Mouse (Mus musculus): ENCODE results near the gene Akp3.

The Akp3 gene

GRCm38 (mm10) chr1:87124673-87125072 lies at the start of gene Akp3:
Gene Akp3 (plus strand): TSS chr1:87124973.
- no peak for DNase-seq

GRCm38 (mm10) chr1:87086196-87086595 lies 38.6 kb upstream of the Akp3 start:
- DNase-seq: no peak

GRCm38 (mm10) chr1:87086964-87087363 lies 37.8 kb upstream of the Akp3 start:
- DNase-seq: no peak

DNA sequence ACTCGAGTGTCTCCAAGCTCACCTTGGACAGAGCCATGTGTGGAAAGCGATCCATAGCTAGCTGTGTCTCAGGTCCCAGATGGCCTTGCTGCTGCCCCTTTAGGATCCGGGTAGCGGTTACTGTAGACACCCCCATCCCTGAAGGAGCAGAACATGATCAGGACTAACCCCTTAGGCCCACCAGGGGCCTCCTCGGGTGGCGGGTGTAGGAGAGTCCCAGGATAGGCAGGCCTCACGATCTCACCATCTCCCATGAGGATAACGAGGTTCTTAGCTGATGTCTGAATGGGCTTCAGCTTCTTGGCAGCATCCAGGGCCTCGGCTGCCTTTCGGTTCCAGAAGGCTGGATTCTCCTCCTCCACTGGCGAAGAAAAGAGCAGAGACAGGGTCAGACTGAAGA lies 35.5 kb upstream of the Akp3 start:
- no peak for DNase-seq

GRCm38 (mm10) chr1:87089828-87090227 lies 34.9 kb upstream of the Akp3 start, which contains the start of gene Alppl2:
Gene Alppl2 (minus strand): TSS chr1:87089928.
- DNase-seq: no peak

DNA sequence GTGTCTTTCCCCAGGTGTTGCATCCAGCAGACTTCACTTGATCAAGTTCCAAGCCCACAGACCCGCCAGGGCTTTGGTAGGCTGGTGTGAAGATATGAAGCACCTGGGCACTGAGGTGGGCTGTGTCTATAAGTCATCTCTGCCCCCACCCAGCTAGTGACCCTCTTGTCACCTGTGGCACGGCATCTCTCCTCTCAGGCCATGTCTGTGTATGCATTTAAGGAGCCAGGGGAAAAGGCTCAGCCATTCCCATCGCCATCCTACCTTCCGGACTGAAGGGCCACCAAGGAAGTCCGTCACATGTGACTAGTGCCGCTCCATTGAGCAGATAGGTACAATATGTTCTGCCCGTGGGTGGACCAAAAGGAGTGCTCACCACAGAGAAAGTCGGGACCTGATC lies 29.1 kb upstream of the Akp3 start:
- DNase-seq: no peak

GRCm38 (mm10) chr1:87098358-87098975 lies 26.3 kb upstream of the Akp3 start:
- peak; percentile 63 for DNase-seq

GRCm38 (mm10) chr1:87101411-87101810 lies 23.4 kb upstream of the Akp3 start, which contains the start of gene Alpi:
Gene Alpi (minus strand): TSS chr1:87101606.
- no peak for DNase-seq

DNA sequence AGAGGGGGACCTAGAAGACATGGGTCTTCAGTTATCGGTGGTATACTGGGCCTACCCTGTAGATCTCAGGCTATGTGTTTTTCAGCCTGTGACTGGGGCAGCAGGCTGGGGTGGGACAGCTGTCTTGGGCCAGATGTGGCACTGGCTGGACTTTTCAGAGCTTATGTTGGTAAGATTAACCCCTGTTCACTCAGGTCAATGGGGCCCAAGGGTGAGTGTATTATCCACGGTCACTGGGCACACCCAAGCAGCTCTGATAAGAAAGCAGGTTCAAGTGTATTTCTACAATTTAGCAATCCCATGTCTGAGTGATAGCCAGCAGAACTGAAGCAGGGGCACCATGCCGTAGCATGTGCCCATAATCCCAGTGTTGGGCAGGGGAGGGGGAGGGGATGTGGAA lies 22.7 kb upstream of the Akp3 start:
- no peak for DNase-seq

DNA sequence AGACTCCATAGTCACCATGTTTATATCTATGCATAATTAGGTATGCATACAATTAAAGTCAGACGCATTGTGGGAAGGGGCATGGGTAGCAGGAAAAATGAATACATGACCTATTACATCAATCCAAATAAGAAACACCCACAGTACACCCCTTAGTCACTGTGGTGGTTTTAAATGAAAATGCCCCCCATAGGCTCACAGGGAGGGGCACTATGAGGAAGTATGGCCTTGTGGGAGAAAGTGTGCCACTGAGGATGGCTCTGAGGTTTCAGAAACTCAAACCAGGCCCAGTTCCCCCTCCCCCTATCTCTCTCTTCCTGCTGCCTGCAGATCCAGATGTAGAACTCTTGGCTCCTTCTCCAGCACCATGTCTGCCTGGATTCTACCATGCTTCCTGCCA lies 20.8 kb upstream of the Akp3 start:
- no peak for DNase-seq

- no peak for DNase-seq
These were observed 18.2 kb upstream of the Akp3 start for GRCm38 (mm10) chr1:87106536-87106935.

DNA sequence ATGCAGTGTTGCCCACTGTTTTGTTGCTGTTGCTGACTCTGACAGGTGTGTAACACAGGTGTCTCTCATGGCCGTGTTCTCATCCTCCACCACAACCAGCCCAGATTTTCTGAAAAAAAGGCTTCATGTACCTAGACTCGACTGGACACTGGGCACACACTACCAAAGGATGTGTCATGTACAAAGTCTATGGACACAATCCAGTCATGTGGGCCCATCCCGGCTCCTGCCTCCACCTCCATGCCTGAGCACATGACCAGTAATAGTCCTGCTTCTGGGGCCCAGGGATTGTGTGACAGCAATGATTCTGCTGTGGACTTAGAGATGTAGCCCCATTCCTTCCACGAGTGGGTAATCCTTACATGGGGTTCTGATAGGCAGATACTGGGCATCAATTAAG lies 16.2 kb upstream of the Akp3 start:
- DNase-seq: no peak

GRCm38 (mm10) chr1:87111719-87112354 lies 12.9 kb upstream of the Akp3 start:
- peak; percentile 36 for DNase-seq

- no peak for DNase-seq
These were observed 10.0 kb upstream of the Akp3 start for GRCm38 (mm10) chr1:87114784-87115183.

- no peak for DNase-seq
These were observed 2.6 kb downstream of the Akp3 start for GRCm38 (mm10) chr1:87127206-87128030.

- no peak for DNase-seq
These were observed 7.0 kb downstream of the Akp3 start for GRCm38 (mm10) chr1:87131803-87132202.

GRCm38 (mm10) chr1:87141550-87141949 lies 16.8 kb downstream of the Akp3 start:
- no peak for DNase-seq

DNA sequence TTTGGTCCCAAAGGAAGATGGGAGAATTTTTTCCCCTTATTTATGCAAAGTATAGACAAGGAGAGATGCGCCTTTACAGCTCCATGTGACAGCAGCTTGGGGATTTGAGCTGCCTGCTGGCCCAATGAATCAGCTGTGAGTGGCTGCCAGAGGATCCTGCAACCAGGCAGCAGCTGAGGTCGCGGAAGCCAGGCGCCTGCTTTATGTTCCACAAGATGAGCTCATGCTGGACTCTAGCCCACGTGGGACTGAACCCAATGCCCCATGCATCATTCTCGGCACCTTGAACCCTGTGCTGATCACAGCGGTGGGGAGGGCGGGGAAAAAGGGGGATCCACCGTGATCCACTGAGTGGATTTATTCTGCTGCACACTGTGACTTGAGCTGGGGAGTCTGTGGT lies 17.7 kb downstream of the Akp3 start:
- no peak for DNase-seq

DNA sequence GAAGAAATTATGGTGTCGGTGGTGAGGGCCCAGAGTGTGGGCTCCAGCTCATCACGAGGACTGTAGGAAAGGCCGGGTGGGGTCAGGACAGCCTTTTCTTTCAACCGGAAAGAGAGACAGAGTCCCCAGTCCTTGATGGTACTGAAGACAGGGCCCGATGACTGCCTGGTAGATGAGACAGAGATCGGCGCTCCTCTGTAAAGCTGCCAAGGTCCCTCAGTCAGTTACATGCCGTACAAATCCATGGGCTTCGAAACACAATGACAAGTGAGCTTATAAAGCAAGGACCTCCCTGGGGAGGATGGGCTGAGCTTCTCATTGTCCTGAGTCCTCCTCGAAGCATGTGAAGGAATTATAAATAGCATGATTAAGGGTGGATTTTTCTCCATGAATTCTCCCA lies 18.4 kb downstream of the Akp3 start:
- DNase-seq: no peak

- no peak for DNase-seq
These were observed 24.6 kb downstream of the Akp3 start for GRCm38 (mm10) chr1:87149422-87149821.

GRCm38 (mm10) chr1:87151286-87151685 lies 26.5 kb downstream of the Akp3 start:
- DNase-seq: no peak

DNA sequence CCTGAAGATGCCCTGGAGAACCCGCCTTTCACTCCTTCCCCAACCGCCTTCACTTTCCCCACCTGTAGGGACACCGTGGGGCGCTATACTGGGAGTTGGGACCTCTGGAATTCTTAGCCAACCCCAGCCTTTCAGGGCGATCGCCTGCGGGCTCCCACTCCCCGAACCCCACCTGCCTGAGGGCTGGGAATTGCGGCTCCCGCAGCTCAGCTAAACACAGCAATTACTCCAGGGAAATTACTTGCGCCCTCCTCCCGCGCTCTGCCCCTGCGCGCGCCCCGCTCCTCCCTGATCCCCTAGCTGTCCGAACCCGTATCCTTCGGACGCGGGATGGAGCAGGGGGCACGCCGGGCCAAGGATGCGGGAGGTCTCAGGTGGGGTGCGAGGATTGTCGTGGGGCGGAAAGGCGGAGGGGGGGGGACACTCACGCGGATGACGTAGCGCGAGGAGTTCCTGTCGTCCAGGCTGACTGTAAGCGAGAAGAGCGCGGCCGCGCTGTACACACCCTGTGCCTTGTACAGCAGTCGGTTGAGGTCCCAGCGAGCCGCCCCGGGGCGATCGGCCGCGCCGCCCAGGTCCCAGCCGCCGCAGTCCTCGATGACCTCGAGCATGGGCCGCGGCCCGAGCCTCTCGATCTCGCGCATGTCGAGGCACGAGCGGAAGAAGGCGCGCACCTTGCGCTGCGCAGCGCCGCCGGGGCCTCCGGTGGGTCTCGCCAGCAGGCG lies 29.2 kb downstream of the Akp3 start:
- DNase-seq: no peak

- DNase-seq: no peak
These were observed 29.8 kb downstream of the Akp3 start for GRCm38 (mm10) chr1:87154501-87155120.

All from liver (tissue).